Mouse (Mus musculus) embryonic facial prominence, embryonic 15.5 days (tissue): ENCODE measurements around the gene Npdc1. TPM values are rescaled to one million over a fixed set of nuclear protein-coding genes. Genes with fewer than 3 reads are reported as not detected.

ENCODE experiments used
- ATAC-seq: fragments of 200-750 bp; cut with Nextera tagmentation; 2 replicates; pipeline ENCODE4 v1.8.0; 2017; ENCODE audit warnings: low read depth, moderate TSS enrichment; ENCODE audit not compliant: insufficient number of reproducible peaks, low FRiP score, low TSS enrichment
- H3K27ac ChIP-seq: fragments of 300-500 bp; sonication (generic); replicated peaks from 2 replicates; pipeline ENCODE4 v1.5.1; 2015; ENCODE audit warnings: mild to moderate bottlenecking, inconsistent platforms
- H3K27me3 ChIP-seq: fragments of 300-500 bp; sonication (generic); 2 replicates; pipeline ENCODE4 v1.6.1; 2015; ENCODE audit warnings: inconsistent platforms
- H3K36me3 ChIP-seq: fragments of 300-500 bp; sonication (generic); 2 replicates; pipeline ENCODE4 v1.6.1; 2015; ENCODE audit warnings: mild to moderate bottlenecking, inconsistent platforms
- H3K4me1 ChIP-seq: fragments of 300-500 bp; sonication (generic); 2 replicates; pipeline ENCODE4 v1.6.1; 2015; ENCODE audit warnings: inconsistent platforms
- H3K4me2 ChIP-seq: fragments of 300-500 bp; sonication (generic); replicated peaks from 2 replicates; pipeline ENCODE4 v1.6.1; 2015; ENCODE audit warnings: mild to moderate bottlenecking, inconsistent platforms
- H3K4me3 ChIP-seq: fragments of 300-500 bp; sonication (generic); replicated peaks from 2 replicates; pipeline ENCODE4 v1.5.1; 2015; ENCODE audit warnings: mild to moderate bottlenecking, inconsistent platforms
- H3K9ac ChIP-seq: fragments of 300-500 bp; sonication (generic); 2 replicates; pipeline ENCODE4 v1.6.1; 2015; ENCODE audit warnings: inconsistent platforms
- H3K9me3 ChIP-seq: fragments of 300-500 bp; sonication (generic); replicated peaks from 2 replicates; pipeline ENCODE4 v1.6.1; 2016; ENCODE audit warnings: inconsistent platforms
- WGBS: fragments of 180-500 bp; shearing (Covaris S2); methylation state at CpG from one replicate; pipeline ENCODE4 v1.1.7; 2015; 5-methylcytosine and 5-hydroxymethylcytosine counted together
- microRNA-seq: library from miRNA; unstranded; fragments of <30 nt; microRNA quantifications from one replicate; pipeline ENCODE4, GENCODE M21; 2016; ENCODE audit warnings: borderline number of aligned reads
- polyA plus RNA-seq: library from polyadenylated mRNA; unstranded; fragments of >200 nt; fragmentation: Nextera tagmentation; extraction: Ambion mirVana; gene quantifications from 2 replicates; pipeline ENCODE4 v1.2.1, GENCODE M21; 2015

Gene Npdc1
- polyA plus RNA-seq, 1 experiment from 2014 or later = 67.8 TPM

GRCm38 (mm10) chr2:25457022-25457896 lies 58.1 kb downstream of the Npdc1 start:
- no peaks in the 10 kb centered on the region for H3K9me3 ChIP-seq
- H3K36me3 ChIP-seq = 0 out of 2 replicates have a peak, but pooled peaks cover 9% of the 10 kb centered on the region
- H3K27ac ChIP-seq = 0 out of 2 replicates have a peak overlapping the region, but pooled peaks have one; percentile 36
- ATAC-seq = no peak
- peaks cover 33% of the 10 kb centered on the region for H3K4me1 ChIP-seq
- 76% methylated on average over 9 of the region's 9 CpGs for WGBS
- no peaks in the 10 kb centered on the region for H3K27me3 ChIP-seq
- no peak overlapping the region for H3K9ac ChIP-seq
- H3K4me2 ChIP-seq = no peak overlapping the region
- H3K4me3 ChIP-seq = peak overlapping the region; percentile 8; the same call in 1 of the 2 replicates

GRCm38 (mm10) chr2:25458911-25459310 lies 59.8 kb downstream of the Npdc1 start:
- Histone ChIP-seq H3K36me3 (0 out of 2 replicates have a peak, but pooled peaks cover 9% of the 10 kb centered on the region), H3K9ac (no peak overlapping the region), H3K27ac (peak overlapping the region; percentile 24; the same call in 1 of the 2 replicates), H3K27me3 (no peaks in the 10 kb centered on the region), H3K9me3 (no peaks in the 10 kb centered on the region), H3K4me3 (no peak overlapping the region), H3K4me2 (no peak overlapping the region), H3K4me1 (peaks cover 33% of the 10 kb centered on the region)
- 71% methylated on average over 5 of the region's 5 CpGs for whole genome bisulfite sequencing
- peak; percentile 19; the same call in 1 of the 2 replicates for ATAC-seq

Small RNA genes within 50 kb of the gene (microRNA-seq; reads per million reads assigned to microRNA genes)
- not detected for gene Mir3087

Other genes with a start within 250 kb of the Npdc1 start
- 26.8 and 26.9 TPM in 2 replicates for gene Nrarp, start 218.6 kb upstream of the Npdc1 start, polyA plus RNA-seq
- 9.3 and 10.5 TPM in 2 replicates for gene Tor4a, start 202.5 kb upstream of the Npdc1 start, polyA plus RNA-seq
- gene Nelfb, start 187.9 kb upstream of the Npdc1 start, polyA plus RNA-seq = 114 and 115 TPM in 2 replicates
- gene Stpg3, start 184.7 kb upstream of the Npdc1 start, polyA plus RNA-seq = not detected in 2 replicates
- 0.77 TPM in 1 of 2 replicates, not detected in the other for gene Fam166a, start 180.6 kb upstream of the Npdc1 start, polyA plus RNA-seq
- 590 and 660 TPM in 2 replicates for gene Tubb4b, start 174.6 kb upstream of the Npdc1 start, polyA plus RNA-seq
- not detected in 2 replicates for gene Slc34a3, start 165.0 kb upstream of the Npdc1 start, polyA plus RNA-seq
- 0.20 and 0.24 TPM in 2 replicates for gene Rnf224, start 162.6 kb upstream of the Npdc1 start, polyA plus RNA-seq
- 18.4 and 22.9 TPM in 2 replicates for gene Rnf208, start 157.1 kb upstream of the Npdc1 start, polyA plus RNA-seq
- gene Cysrt1, start 156.9 kb upstream of the Npdc1 start, polyA plus RNA-seq = 53.3 and 54.0 TPM in 2 replicates
- 8.2 and 9.4 TPM in 2 replicates for gene AL732309.1, start 152.5 kb upstream of the Npdc1 start, polyA plus RNA-seq
- 23.8 and 25.6 TPM in 2 replicates for gene Tmem203, start 143.9 kb upstream of the Npdc1 start, polyA plus RNA-seq
- 10.2 TPM in 2 replicates for gene Tprn, start 136.7 kb upstream of the Npdc1 start, polyA plus RNA-seq
- gene Ssna1, start 126.9 kb upstream of the Npdc1 start, polyA plus RNA-seq = 258 and 263 TPM in 2 replicates
- gene Anapc2, start 126.9 kb upstream of the Npdc1 start, polyA plus RNA-seq = 134 and 136 TPM in 2 replicates
- not detected in 2 replicates for gene Tmem210, start 111.2 kb upstream of the Npdc1 start, polyA plus RNA-seq
- 4.9 and 5.2 TPM in 2 replicates for gene Lrrc26, start 109.4 kb upstream of the Npdc1 start, polyA plus RNA-seq
- gene Grin1, start 80.2 kb upstream of the Npdc1 start, polyA plus RNA-seq = 0.33 and 0.71 TPM in 2 replicates
- 54.4 and 55.5 TPM in 2 replicates for gene Man1b1, start 67.0 kb upstream of the Npdc1 start, polyA plus RNA-seq
- gene Dpp7, start 43.0 kb upstream of the Npdc1 start, polyA plus RNA-seq = 24.6 and 25.5 TPM in 2 replicates
- gene Uap1l1, start 33.7 kb upstream of the Npdc1 start, polyA plus RNA-seq = 18.4 and 21.7 TPM in 2 replicates
- 29.2 and 32.8 TPM in 2 replicates for gene Sapcd2, start 27.0 kb upstream of the Npdc1 start, polyA plus RNA-seq
- gene Entpd2, start 3.5 kb upstream of the Npdc1 start, polyA plus RNA-seq = 7.4 and 9.0 TPM in 2 replicates
- 0.08 and 0.20 TPM in 2 replicates for gene Fut7, start 23.9 kb downstream of the Npdc1 start, polyA plus RNA-seq
- 4.0 and 4.1 TPM in 2 replicates for gene Abca2, start 29.4 kb downstream of the Npdc1 start, polyA plus RNA-seq
- 72.8 and 75.5 TPM in 2 replicates for gene Clic3, start 57.5 kb downstream of the Npdc1 start, polyA plus RNA-seq
- 48.7 and 49.1 TPM in 2 replicates for gene Paxx, start 61.7 kb downstream of the Npdc1 start, polyA plus RNA-seq
- gene Ptgds, start 70.7 kb downstream of the Npdc1 start, polyA plus RNA-seq = 18.7 and 20.8 TPM in 2 replicates
- gene Lcn12, start 94.6 kb downstream of the Npdc1 start, polyA plus RNA-seq = not detected in 2 replicates
- 81.2 and 96.3 TPM in 2 replicates for gene Fbxw5, start 101.4 kb downstream of the Npdc1 start, polyA plus RNA-seq
- 5.6 and 7.2 TPM in 2 replicates for gene C8g, start 102.4 kb downstream of the Npdc1 start, polyA plus RNA-seq
- gene Traf2, start 147.6 kb downstream of the Npdc1 start, polyA plus RNA-seq = 34.8 and 36.2 TPM in 2 replicates
- 355 and 373 TPM in 2 replicates for gene Edf1, start 158.5 kb downstream of the Npdc1 start, polyA plus RNA-seq
- 3.3 and 4.9 TPM in 2 replicates for gene Mamdc4, start 175.5 kb downstream of the Npdc1 start, polyA plus RNA-seq
- gene Phpt1, start 175.9 kb downstream of the Npdc1 start, polyA plus RNA-seq = 147 and 157 TPM in 2 replicates
- gene Ajm1, start 182.4 kb downstream of the Npdc1 start, polyA plus RNA-seq = 0.60 and 0.63 TPM in 2 replicates
- 82.1 and 83.3 TPM in 2 replicates for gene Rabl6, start 209.2 kb downstream of the Npdc1 start, polyA plus RNA-seq
- 0.29 and 0.42 TPM in 2 replicates for gene Ccdc183, start 218.3 kb downstream of the Npdc1 start, polyA plus RNA-seq
- gene Tmem141, start 222.7 kb downstream of the Npdc1 start, polyA plus RNA-seq = 28.6 and 30.5 TPM in 2 replicates
- gene Fcna, start 228.7 kb downstream of the Npdc1 start, polyA plus RNA-seq = 2.8 and 3.5 TPM in 2 replicates